Mouse (Mus musculus): ENCODE data around the gene Ttpal.

The Ttpal gene

GRCm38 (mm10) chr2:163663930-163664329, 61.8 kb downstream of the Ttpal start:
- no peak for DNase-seq

- no peak for DNase-seq
These were observed 64.9 kb downstream of the Ttpal start for GRCm38 (mm10) chr2:163667045-163667444.

Data from kidney, adult 11 months (tissue).